Mouse (Mus musculus): ENCODE measurements around the gene Crip3.

The Crip3 gene

DNA sequence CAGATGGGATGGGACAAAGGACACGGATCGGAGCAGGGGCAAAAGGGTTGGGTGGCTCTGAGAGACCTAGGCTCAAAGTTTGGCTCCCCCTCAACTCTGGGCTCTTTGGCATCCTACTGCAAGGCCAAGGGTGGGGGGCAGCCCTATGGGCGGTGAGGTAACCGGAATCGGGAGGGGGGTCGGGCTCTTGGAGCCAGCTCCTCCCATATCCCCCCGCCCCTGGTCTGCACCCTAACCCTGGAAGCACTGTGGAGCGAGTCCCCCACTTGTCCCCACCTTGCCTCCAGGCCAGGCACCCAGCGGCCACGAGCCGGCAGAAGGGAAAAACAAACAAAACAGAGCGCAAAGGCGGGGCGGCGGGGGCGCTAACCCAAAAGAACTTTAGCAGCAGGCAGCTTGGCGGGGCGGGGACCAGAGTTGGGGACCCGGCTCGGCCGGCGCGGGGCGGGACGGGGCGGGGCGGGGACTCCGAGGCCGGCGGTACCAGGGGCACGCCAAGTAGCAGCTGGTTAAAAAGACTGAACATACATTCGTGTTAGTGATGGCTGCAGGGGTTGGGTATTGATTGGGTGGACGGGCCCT lies 26.5 kb downstream of the Crip3 start:
- peak in 1 of 2 experiments; percentile 26 for DNase-seq (ENCODE audit: low spot score in 2 of 2)

DNA sequence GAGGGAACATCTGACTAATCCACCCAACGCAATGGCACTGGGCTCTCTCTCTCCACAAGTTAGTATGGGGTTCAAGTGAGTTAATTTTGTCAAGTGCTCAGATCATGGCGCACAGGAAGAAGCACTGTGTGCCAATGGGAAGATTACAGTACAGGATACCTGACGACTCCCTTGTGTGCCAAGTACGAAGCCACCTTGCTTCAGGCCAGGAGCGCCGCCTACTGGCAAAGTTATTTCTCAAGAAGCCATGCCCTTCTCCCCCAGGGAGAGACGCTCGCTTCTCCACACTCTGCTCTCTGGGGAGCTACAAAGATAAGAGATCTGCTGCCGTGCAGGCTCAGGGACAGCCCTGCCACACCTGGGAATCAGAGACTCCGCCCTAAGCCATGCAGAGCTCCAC lies 29.1 kb downstream of the Crip3 start:
- DNase-seq (ENCODE audit: low spot score in 2 of 2) = peak; percentile 23 to 71

DNA sequence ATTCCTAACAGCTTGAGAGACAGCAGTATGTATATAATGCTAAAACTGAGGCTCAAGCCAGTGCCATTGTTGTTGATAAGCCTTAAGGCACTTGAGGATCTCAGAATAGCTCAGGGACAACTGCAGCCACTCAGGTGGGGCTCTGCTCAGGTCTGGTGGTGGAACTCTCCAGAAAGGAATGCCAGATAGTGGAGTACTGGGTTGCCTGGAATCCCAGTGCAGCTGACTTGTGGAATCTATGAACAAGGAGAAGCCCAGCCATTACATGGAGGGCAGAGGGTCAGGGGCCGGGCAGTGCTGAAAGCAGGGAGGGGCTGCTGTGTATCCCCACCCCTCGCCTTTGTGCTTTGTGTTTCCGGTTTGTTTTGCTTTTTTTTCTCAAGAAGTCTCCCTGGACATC lies 29.7 kb downstream of the Crip3 start:
- no peak for DNase-seq (ENCODE audit: low spot score in 2 of 2)

DNA sequence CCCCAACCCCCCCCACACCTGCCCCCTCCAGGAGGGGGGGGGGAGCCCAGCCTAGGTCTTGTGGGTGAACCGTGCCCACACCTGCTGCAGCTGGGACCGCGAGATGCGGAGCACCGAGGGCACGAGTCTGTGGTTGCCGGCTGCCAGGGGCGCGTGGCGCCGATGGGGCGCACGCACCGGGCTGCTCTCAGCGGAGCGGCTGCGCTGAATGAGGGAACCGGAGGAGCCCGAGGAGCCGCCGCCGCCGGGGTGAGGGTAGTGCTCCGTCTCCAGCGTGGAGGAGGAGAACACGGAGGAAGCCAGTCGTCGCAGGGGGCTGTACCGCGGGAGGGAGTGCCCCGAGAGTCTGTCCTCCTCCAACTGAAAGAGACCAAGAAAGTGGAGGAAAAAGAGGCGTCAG lies 31.9 kb downstream of the Crip3 start:
- DNase-seq (ENCODE audit: low spot score in 2 of 2) = no peak

DNA sequence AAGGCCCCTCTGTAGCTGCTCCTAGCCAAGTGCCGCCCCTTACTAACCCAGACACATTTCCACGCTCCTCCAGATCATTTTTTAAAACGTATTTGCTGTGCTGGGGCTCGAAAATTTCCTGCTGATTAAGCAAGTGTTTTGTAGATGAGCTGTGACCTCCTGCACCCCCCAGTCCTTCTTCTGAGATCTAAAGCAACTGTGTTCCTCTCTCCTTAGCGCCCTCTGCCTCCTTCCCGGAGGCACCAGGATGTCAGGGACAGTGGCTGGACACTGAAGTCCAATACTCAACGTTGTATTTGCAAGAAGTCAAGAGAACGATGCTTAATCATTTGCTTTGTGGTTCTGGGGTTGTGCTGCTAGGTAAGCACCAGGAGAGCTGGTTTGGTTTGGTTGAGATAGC lies 32.6 kb downstream of the Crip3 start:
- DNase-seq (ENCODE audit: low spot score in 2 of 2) = no peak

DNA sequence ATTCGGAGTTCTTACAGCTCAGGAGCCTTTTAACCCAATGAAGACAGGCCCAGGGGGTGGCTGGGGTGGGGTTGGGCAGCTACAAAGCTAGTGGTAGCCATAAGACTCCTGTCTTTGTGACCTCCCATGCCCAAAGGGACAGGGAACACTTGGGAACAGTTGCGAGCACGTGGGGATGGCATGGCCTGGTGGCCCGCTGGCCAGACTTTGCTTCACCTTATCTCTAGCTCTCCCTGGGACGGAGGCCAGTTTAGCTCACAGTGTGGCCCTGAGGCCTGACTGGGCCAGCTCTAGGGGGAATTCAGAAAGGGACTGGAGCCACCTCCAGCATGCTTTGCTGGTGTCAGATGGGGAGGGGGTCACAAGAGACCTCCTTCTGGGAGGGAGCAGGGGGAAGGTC lies 33.5 kb downstream of the Crip3 start:
- DNase-seq (ENCODE audit: low spot score in 2 of 2) = no peak

DNA sequence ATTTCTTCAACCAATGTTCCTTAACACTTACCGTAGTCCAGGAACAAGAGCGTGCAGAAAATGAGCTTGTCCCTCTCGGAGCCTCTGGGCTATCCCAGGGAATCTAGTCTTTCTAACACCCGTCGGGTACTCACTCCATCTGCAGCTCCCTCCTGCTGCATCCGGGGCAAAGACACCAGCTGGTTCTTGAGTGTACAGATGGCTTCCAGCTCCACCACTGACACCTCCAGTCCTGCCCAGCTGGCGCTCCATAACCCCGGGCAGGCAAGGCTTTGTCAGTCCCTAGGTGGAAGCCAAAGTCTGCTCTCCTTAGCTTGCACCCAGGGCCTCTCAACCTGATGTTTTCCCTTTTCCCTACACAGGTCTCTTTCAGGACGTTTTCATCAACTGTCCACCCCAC lies 39.1 kb downstream of the Crip3 start:
- no peak for DNase-seq (ENCODE audit: low spot score in 2 of 2)

DNA sequence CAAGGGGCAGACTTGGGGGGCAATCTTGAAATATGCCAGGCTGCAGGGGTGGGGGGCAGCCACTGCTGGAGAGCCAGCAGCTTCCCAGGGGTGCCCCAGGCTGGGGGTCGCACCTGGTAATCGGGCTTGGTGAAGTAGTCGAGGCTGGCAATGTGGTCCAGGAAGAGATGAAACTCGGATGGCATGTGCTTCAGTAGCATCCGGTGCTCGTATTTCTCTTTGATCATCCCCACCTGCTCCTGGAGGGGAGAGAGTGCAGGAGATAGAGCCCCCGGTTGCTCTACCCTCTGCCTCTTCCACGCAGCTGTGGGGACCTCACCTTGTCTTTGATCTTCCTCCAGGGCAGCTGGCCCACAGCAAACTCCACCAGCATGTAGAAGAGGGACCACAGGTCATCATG lies 47.9 kb downstream of the Crip3 start:
- no peak for DNase-seq (ENCODE audit: low spot score in 2 of 2)

DNA sequence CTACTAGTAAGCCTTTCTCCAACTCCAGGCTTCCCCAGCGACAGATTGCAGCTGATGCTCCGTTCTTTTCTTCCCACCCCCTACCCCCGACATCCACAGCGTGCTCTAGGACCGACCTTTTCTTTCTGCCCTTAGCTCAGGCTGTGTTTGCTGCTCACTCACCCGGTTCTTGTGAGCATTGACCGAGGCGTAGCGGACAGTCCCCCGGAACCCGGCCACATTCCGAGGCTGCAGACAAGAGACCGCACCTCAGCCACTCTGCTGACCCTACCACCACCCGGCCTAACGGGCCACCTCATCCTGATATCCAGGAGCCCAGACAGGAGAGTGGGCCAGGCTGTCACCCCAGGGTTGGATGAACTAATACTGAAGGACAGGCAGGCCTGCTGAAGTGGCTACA lies 48.6 kb downstream of the Crip3 start:
- DNase-seq (ENCODE audit: low spot score in 2 of 2) = no peak

All from spleen, postnatal 10 days (tissue).